Mouse (Mus musculus): ENCODE measurements around the gene Trpv1. TPM values are rescaled to one million over a fixed set of nuclear protein-coding genes. Genes with fewer than 3 reads are reported as not detected.

Gene Trpv1
- polyA plus RNA-seq, 1 experiment from 2014 or later, result 0.17 TPM

GRCm38 (mm10) chr11:73242199-73242598 lies 8.1 kb downstream of the Trpv1 start:
- Histone ChIP-seq H3K9me3 (no peaks in the 10 kb centered on the region), H3K27ac (no peak overlapping the region), H3K4me3 (no peak overlapping the region), H3K4me2 (replicated peaks) (no peak overlapping the region), H3K9ac (no peak overlapping the region), H3K36me3 (no peaks in the 10 kb centered on the region), H3K4me1 (peaks cover 19% of the 10 kb centered on the region), H3K27me3 (no peaks in the 10 kb centered on the region)
- no peak for ATAC-seq (ENCODE audit: low FRiP score, low read depth)
- WGBS, result 49% methylated on average over 6 of the region's 6 CpGs

- no peak overlapping the region for H3K4me2 ChIP-seq (replicated peaks)
- no peaks in the 10 kb centered on the region for H3K27me3 ChIP-seq
- H3K9ac ChIP-seq, result no peak overlapping the region
- H3K36me3 ChIP-seq, result no peaks in the 10 kb centered on the region
- no peaks in the 10 kb centered on the region for H3K9me3 ChIP-seq
- H3K4me3 ChIP-seq, result no peak overlapping the region
- ATAC-seq (ENCODE audit: low FRiP score, low read depth), result no peak
- WGBS, result 81% methylated on average over 4 of the region's 4 CpGs
- H3K27ac ChIP-seq, result no peak overlapping the region
- peaks cover 15% of the 10 kb centered on the region for H3K4me1 ChIP-seq
Measured at GRCm38 (mm10) chr11:73242777-73243176, 8.7 kb downstream of the Trpv1 start.

- Histone ChIP-seq H3K9me3 (no peaks in the 10 kb centered on the region), H3K4me1 (no peaks in the 10 kb centered on the region)
- no peak for ATAC-seq (ENCODE audit: low FRiP score, low read depth)
Measured at GRCm38 (mm10) chr11:73257362-73257945, 23.4 kb downstream of the Trpv1 start.

GRCm38 (mm10) chr11:73258664-73259063 lies 24.6 kb downstream of the Trpv1 start:
- Histone ChIP-seq H3K36me3 (no peaks in the 10 kb centered on the region), H3K27ac (no peak overlapping the region), H3K9me3 (no peaks in the 10 kb centered on the region), H3K27me3 (no peaks in the 10 kb centered on the region), H3K4me2 (replicated peaks) (no peak overlapping the region), H3K4me1 (no peaks in the 10 kb centered on the region), H3K4me3 (no peak overlapping the region), H3K9ac (no peak overlapping the region)
- no peak for ATAC-seq (ENCODE audit: low FRiP score, low read depth)

More at GRCm38 (mm10) chr11:73257362-73257945, 23.4 kb downstream of the Trpv1 start:
- WGBS, result 70% methylated on average over 4 of the region's 4 CpGs
- Histone ChIP-seq H3K27me3 (no peaks in the 10 kb centered on the region), H3K4me2 (replicated peaks) (no peak overlapping the region), H3K27ac (no peak overlapping the region), H3K36me3 (no peaks in the 10 kb centered on the region), H3K4me3 (no peak overlapping the region), H3K9ac (no peak overlapping the region)

- no peaks in the 10 kb centered on the region for H3K36me3 ChIP-seq
- ATAC-seq (ENCODE audit: low FRiP score, low read depth), result no peak
- WGBS, result 74% methylated on average over 3 of the region's 3 CpGs
- H3K9me3 ChIP-seq, result no peaks in the 10 kb centered on the region
- H3K9ac ChIP-seq, result no peak overlapping the region
- no peak overlapping the region for H3K27ac ChIP-seq
- H3K4me1 ChIP-seq, result no peaks in the 10 kb centered on the region
- no peak overlapping the region for H3K4me2 ChIP-seq (replicated peaks)
- no peak overlapping the region for H3K4me3 ChIP-seq
- no peaks in the 10 kb centered on the region for H3K27me3 ChIP-seq
Measured at GRCm38 (mm10) chr11:73260457-73260856, 26.4 kb downstream of the Trpv1 start.

- ATAC-seq (ENCODE audit: low FRiP score, low read depth), result no peak
- no peak overlapping the region for H3K9ac ChIP-seq
- no peaks in the 10 kb centered on the region for H3K27me3 ChIP-seq
- WGBS, result 78% methylated on average over 1 of the region's 1 CpGs
- H3K36me3 ChIP-seq, result no peaks in the 10 kb centered on the region
- no peak overlapping the region for H3K4me2 ChIP-seq (replicated peaks)
- H3K4me1 ChIP-seq, result no peaks in the 10 kb centered on the region
- H3K27ac ChIP-seq, result no peak overlapping the region
- no peaks in the 10 kb centered on the region for H3K9me3 ChIP-seq
- no peak overlapping the region for H3K4me3 ChIP-seq
Measured at GRCm38 (mm10) chr11:73261385-73261784, 27.3 kb downstream of the Trpv1 start.

- no peak within 1 kb of the TSS for H3K27ac ChIP-seq
- no peak within 1 kb of the TSS for H3K9ac ChIP-seq
- WGBS, result 80% methylated on average over 7 of the region's 7 CpGs
- no peaks in the 10 kb centered on the region for H3K36me3 ChIP-seq
- ATAC-seq (ENCODE audit: low FRiP score, low read depth), result no peak
- H3K4me1 ChIP-seq, result no peaks in the 10 kb centered on the region
- no peak within 1 kb of the TSS for H3K4me2 ChIP-seq (replicated peaks)
- H3K9me3 ChIP-seq, result no peaks in the 10 kb centered on the region
- no peaks in the 10 kb centered on the region for H3K27me3 ChIP-seq
- no peak within 1 kb of the TSS for H3K4me3 ChIP-seq
Measured at GRCm38 (mm10) chr11:73267267-73267666, 33.2 kb downstream of the Trpv1 start, which contains the start of gene Trpv3. Gene Trpv3 (plus strand): TSS chr11:73267388.

GRCm38 (mm10) chr11:73274821-73275220 lies 40.7 kb downstream of the Trpv1 start:
- WGBS, result 42% methylated on average over 2 of the region's 2 CpGs
- Histone ChIP-seq H3K27me3 (no peaks in the 10 kb centered on the region; the same call in 1 of the 2 replicates), H3K4me3 (no peak overlapping the region), H3K27ac (no peak overlapping the region), H3K4me1 (no peaks in the 10 kb centered on the region), H3K4me2 (replicated peaks) (no peak overlapping the region), H3K9me3 (no peaks in the 10 kb centered on the region), H3K9ac (no peak overlapping the region), H3K36me3 (no peaks in the 10 kb centered on the region)
- ATAC-seq (ENCODE audit: low FRiP score, low read depth), result no peak

GRCm38 (mm10) chr11:73280710-73281109 lies 46.6 kb downstream of the Trpv1 start:
- no peak overlapping the region for H3K9ac ChIP-seq
- peaks cover 24% of the 10 kb centered on the region for H3K4me1 ChIP-seq
- no peaks in the 10 kb centered on the region for H3K9me3 ChIP-seq
- H3K27me3 ChIP-seq, result no peaks in the 10 kb centered on the region
- 31% methylated on average over 5 of the region's 5 CpGs for WGBS
- ATAC-seq (ENCODE audit: low FRiP score, low read depth), result no peak
- no peak overlapping the region for H3K27ac ChIP-seq
- H3K4me2 ChIP-seq (replicated peaks), result peak overlapping the region; percentile 62
- H3K4me3 ChIP-seq, result no peak overlapping the region
- no peaks in the 10 kb centered on the region for H3K36me3 ChIP-seq

- Histone ChIP-seq H3K27ac (no peak overlapping the region), H3K36me3 (no peaks in the 10 kb centered on the region), H3K9ac (peak overlapping the region; percentile 45; the same call in 1 of the 2 replicates), H3K9me3 (no peaks in the 10 kb centered on the region), H3K4me1 (peaks cover 24% of the 10 kb centered on the region), H3K4me3 (peak overlapping the region; percentile 37), H3K4me2 (replicated peaks) (peak overlapping the region; percentile 62), H3K27me3 (no peaks in the 10 kb centered on the region)
- WGBS, result 4% methylated on average over 16 of the region's 16 CpGs
- ATAC-seq (ENCODE audit: low FRiP score, low read depth), result peak; percentile 83
Measured at GRCm38 (mm10) chr11:73281528-73282027, 47.5 kb downstream of the Trpv1 start.

GRCm38 (mm10) chr11:73283369-73283768 lies 49.3 kb downstream of the Trpv1 start:
- no peak overlapping the region for H3K4me3 ChIP-seq
- no peak for ATAC-seq (ENCODE audit: low FRiP score, low read depth)
- H3K9me3 ChIP-seq, result no peaks in the 10 kb centered on the region
- H3K4me2 ChIP-seq (replicated peaks), result no peak overlapping the region
- WGBS, result 63% methylated on average over 9 of the region's 9 CpGs
- no peaks in the 10 kb centered on the region for H3K36me3 ChIP-seq
- H3K27me3 ChIP-seq, result no peaks in the 10 kb centered on the region
- H3K27ac ChIP-seq, result no peak overlapping the region
- peaks cover 24% of the 10 kb centered on the region for H3K4me1 ChIP-seq
- no peak overlapping the region for H3K9ac ChIP-seq

GRCm38 (mm10) chr11:73283926-73284325 lies 49.8 kb downstream of the Trpv1 start:
- H3K4me2 ChIP-seq (replicated peaks), result no peak overlapping the region
- peaks cover 24% of the 10 kb centered on the region for H3K4me1 ChIP-seq
- WGBS, result 40% methylated on average over 1 of the region's 1 CpGs
- no peak overlapping the region for H3K27ac ChIP-seq
- no peaks in the 10 kb centered on the region for H3K27me3 ChIP-seq
- H3K4me3 ChIP-seq, result no peak overlapping the region
- no peaks in the 10 kb centered on the region for H3K9me3 ChIP-seq
- H3K36me3 ChIP-seq, result no peaks in the 10 kb centered on the region
- ATAC-seq (ENCODE audit: low FRiP score, low read depth), result no peak
- no peak overlapping the region for H3K9ac ChIP-seq

- H3K9ac ChIP-seq, result no peak overlapping the region
- no peak overlapping the region for H3K27ac ChIP-seq
- ATAC-seq (ENCODE audit: low FRiP score, low read depth), result no peak
Measured at GRCm38 (mm10) chr11:73284351-73284750, 50.3 kb downstream of the Trpv1 start.

More at GRCm38 (mm10) chr11:73284351-73284750, 50.3 kb downstream of the Trpv1 start:
- no peaks in the 10 kb centered on the region for H3K36me3 ChIP-seq
- peaks cover 24% of the 10 kb centered on the region for H3K4me1 ChIP-seq
- no peak overlapping the region for H3K4me2 ChIP-seq (replicated peaks)
- H3K4me3 ChIP-seq, result no peak overlapping the region
- no peaks in the 10 kb centered on the region for H3K9me3 ChIP-seq
- no peaks in the 10 kb centered on the region for H3K27me3 ChIP-seq

Data from limb, embryonic 13.5 days (tissue).